Mouse (Mus musculus) spleen, adult 18-20 months (tissue): Measurements from ENCODE around the gene 4921504E06Rik.

Experiments
- DNase-seq, 2 experiments: peaks; one replicate each; pipeline ENCODE4 v3.0.0; 2022; ENCODE audit warnings: mixed read lengths in 2 of 2

Gene 4921504E06Rik

DNA sequence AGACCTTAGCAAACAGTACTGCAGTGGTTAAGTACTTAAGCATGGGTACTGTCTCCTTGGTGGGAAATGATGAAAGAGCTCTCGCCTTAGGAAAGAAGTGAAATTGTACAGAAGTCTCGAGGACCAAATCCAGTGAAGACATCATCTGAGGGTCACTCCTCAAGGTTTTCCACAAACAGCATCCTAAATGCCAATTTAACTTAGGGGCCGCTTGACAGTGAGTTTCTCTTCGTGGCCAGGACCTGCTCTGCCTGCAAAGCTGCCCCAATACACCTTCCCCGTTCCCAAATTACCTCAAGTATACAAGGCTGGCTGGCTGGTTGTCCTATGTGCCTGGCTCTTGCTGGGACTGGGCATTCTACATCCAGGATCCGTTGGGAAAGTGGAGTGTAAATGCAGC, 137.6 kb downstream of the 4921504E06Rik start:
- DNase-seq, result no peak

DNA sequence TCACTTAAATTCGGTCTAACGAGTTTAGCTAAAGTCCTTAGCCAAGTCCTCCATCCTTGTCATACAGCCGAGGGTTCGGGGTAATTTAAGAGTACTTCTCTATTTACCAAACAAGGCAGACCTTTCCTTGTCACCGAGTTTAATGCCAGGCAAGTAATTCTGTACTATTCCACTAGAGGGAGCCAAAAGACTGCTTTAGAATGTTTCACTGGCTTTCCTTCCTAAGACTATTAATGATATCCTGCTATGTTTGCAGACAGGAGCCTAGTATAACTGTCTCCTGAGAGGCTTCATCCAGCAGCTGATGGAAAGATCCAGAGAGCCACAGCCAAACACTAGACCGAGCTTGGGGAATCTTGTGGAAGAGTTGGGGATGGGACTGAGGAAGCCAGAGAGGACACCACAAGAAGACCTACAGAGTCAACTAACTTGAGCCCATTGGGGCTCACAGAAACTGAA, 138.6 kb downstream of the 4921504E06Rik start:
- peak in 1 of 2 experiments; percentile 7 for DNase-seq

DNA sequence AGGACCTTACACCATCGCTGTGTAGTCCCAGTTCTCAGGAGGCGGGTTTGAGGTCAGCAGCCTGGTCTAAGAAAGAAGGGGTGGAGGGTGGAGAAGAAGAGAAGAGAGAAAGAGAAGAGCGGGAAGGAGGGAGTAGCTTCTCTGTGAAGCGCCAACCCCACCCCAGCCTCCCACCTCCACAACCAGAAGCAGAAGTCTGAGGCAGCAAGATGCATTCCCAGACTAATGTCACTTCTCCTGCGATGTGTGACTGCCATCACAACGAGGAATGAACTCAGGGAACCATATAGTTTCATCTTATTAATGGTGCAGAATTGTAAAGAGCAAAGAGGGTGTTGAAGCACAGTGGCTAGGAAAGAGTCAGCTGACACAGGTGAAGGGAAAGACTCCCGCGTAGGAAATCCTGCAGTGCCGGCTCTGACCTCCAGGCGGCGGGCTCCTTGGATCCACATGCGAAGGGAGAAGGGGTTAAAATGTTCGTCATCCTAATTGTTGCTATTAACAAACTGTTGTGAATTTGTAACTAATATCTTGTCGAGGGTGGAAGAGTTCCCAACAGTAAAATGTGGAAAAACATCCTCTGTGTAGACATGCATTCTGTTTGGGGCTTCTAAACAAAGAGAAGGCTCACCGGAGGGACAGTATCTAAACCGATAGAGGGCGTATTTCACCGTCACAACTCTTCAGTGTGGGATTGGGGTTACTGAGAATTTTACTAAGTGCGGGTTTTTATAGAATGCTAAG, 139.3 kb downstream of the 4921504E06Rik start:
- peak; percentile 20 to 64 for DNase-seq
